Mouse (Mus musculus): ENCODE data around the gene Srms. TPM values are rescaled to one million over a fixed set of nuclear protein-coding genes. Genes with fewer than 3 reads are reported as not detected.

Srms gene
- polyA plus RNA-seq (2021), result not detected

DNA sequence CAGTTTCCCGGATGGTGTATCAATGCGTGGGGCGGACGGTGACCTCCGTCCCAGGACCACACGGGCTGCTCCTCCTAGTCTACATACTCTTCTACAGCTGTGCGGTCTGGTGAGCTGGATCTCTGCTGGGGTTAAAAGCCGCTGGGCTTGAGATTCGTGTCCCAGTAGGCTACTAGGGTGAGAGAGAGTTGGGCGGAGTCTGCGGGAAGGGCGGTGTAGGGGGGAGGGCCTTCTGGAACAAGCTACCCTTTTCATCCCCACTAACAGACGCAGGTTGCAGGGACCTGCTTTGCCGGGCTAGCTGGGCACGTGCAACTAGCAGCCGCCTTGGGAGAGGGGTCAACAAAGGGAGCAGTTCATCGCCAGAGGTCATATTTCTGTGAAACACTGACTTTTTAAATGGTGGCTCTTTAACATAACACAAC, at the start of gene Srms:
Gene Srms (minus strand): TSS at position 165 of the 425 bp plus-strand sequence.
- POLR2A ChIA-PET, result no interaction called here
- H3K27me3 ChIP-seq, result peaks cover 39% of the 10 kb centered on the region
- DNase-seq (ENCODE audit: low read depth, low spot score) (no peak), ATAC-seq (no peak)
- TF ChIP-seq CTCF (IDR thresholded peaks at IDR 0.05), result no peak
- in situ Hi-C loops (cut with MboI; ENCODE audit: low pct_unique_long_range_greater_than_20kb), result no loop called here
- CTCF ChIA-PET, result no interaction called here

DNA sequence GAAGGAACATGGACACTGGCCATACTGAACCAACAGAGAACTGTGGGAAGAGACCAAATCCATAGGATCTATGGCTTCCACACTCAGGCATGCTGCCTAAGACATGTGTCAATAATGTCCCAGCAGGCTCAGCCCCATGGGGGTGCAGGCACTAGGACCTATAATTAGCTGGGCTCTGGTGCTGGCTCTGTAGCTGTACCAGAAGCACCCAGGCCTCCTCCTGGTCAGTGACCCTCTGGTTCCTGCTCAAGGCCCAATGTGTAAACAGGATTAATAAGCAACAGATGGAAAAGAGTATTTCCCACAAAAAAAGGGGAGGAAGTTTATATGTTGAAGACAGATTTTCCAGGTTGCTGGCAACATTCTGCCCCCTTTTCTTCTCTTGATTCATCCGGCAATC, 40.3 kb upstream of the Srms start:
- ChIA-PET POLR2A (no interaction called here), CTCF (no interaction called here)
- DNase-seq (ENCODE audit: low read depth, low spot score) (no peak), ATAC-seq (no peak)
- H3K27me3 ChIP-seq, result no peaks in the 10 kb centered on the region
- in situ Hi-C loops (cut with MboI; ENCODE audit: low pct_unique_long_range_greater_than_20kb), result loop anchor here (5.0 kb wide), 1 partner anchor 66 kb away; the partner anchor contains the start of gene Ppdpf
- TF ChIP-seq CTCF (IDR thresholded peaks at IDR 0.05), result no peak

DNA sequence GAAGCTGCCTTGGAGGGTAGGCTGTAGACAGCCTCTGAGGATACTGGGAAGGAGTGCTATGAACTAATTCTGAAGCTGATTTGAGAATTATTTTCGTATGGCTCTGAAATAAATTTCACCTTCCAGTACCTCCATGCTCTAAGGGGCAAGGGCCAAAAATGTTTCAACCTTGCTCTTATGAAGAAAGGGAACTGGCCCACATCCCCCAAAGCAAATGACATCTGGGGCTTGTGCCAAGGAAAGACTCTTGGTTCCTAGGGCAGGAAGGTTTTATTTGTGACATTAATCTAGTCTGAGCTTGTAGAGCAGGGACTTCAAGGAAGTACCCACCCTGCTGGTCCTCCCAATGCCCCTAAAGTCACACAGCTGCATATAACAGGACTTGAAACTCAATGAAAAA, 38.9 kb upstream of the Srms start:
- in situ Hi-C loops (cut with MboI; ENCODE audit: low pct_unique_long_range_greater_than_20kb), result loop anchor here (5.0 kb wide), 1 partner anchor 65 kb away; the partner anchor contains the start of gene Ppdpf
- ATAC-seq, result no peak
- no peak for TF ChIP-seq CTCF (IDR thresholded peaks at IDR 0.05)
- DNase-seq (ENCODE audit: low read depth, low spot score), result no peak
- H3K27me3 ChIP-seq, result no peaks in the 10 kb centered on the region
- ChIA-PET POLR2A (no interaction called here), CTCF (no interaction called here)

DNA sequence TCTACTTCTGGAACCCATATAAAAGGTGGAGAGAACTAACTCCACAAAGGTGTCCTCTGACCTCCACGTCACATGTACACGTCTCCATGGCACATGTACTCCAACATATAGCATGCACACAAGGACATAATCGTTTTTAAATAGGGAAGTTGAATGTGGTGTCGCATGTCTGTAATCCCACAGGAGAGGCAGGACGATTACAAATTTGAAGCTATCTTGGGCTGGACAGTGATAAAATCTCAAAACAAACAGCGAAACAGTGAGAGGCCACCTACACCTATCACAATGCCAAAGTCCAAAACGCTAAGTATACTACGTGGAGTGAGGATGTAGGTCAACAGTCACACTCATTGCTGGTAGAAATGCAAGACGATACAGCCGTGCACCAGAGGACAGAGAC, 36.2 kb upstream of the Srms start:
- ChIA-PET POLR2A (no interaction called here), CTCF (interaction anchor here (1.5 kb wide), 1 partner anchor 10 kb away, joined by 4 read pairs; no protein-coding TSS in a partner anchor)
- DNase-seq (ENCODE audit: low read depth, low spot score) (no peak), ATAC-seq (no peak)
- H3K27me3 ChIP-seq, result no peaks in the 10 kb centered on the region
- in situ Hi-C loops (cut with MboI; ENCODE audit: low pct_unique_long_range_greater_than_20kb), result no loop called here
- TF ChIP-seq CTCF (IDR thresholded peaks at IDR 0.05), result no peak

DNA sequence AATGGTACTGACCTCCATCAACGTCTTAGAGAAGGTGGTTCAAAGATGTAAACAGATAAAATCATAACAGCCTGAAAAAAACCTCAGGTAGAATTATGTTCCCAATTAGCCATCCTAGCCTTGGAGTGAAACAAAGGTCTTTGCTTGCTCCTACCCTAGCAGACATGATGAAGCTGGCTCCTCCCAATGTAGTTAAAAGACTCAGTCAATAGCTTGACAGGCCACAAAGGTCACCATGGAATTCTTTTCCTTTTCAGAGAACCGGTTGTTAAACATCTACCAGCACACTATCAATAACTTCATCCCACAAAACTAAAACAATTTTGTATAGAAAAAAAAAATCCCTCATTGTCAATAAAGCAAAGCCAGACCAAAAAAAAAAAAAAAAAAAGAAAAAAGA, 32.0 kb upstream of the Srms start:
- CTCF ChIA-PET, result no interaction called here

DNA sequence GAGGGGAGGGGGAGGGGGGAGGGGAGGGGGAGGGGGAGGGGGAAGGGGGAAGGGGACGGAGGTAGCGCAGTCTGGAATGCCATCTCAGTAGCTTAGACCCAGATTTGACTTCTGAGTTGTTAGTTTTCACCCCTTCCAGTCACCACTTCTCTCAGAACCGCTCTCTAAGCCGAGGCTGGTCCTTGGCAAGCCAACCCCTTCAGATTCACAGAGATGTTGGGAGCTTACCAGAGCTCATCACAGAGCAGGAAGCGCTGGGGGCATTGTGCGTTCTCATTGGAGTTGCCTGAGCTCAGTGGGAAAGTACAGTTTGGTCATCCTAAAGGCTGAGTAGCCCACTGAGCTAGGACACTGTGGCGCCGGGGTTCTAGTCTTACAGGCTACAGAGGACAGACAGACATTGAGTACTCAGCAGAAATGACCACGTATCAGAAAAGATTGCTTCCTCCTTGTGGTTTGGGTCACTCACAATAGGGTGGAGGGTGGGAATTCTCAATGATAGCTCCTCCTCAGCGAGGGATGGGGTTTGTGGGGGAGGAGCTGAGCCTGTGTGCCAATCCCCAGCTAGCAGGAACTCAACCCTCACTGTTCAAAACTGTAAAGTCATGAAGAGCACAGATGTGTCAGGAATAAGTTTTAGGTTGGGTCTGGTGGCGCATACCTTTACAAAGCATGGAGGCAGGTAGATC, 30.9 kb upstream of the Srms start:
- ChIA-PET CTCF (interaction anchor here (1.1 to 2.4 kb wide), 2 partner anchors 11 to 19 kb away, joined by 3 to 11 read pairs; no protein-coding TSS in a partner anchor), POLR2A (interaction anchor here (1.3 to 2.0 kb wide), 2 partner anchors 13 to 43 kb away, joined by 3 to 11 read pairs; no protein-coding TSS in a partner anchor)
- ATAC-seq (no peak), DNase-seq (ENCODE audit: low read depth, low spot score) (no peak)
- no peaks in the 10 kb centered on the region for H3K27me3 ChIP-seq
- in situ Hi-C loops (cut with MboI; ENCODE audit: low pct_unique_long_range_greater_than_20kb), result no loop called here
- no peak for TF ChIP-seq CTCF (IDR thresholded peaks at IDR 0.05)

More for the DNA sequence above, 32.0 kb upstream of the Srms start:
- TF ChIP-seq CTCF (IDR thresholded peaks at IDR 0.05), result no peak
- in situ Hi-C loops (cut with MboI; ENCODE audit: low pct_unique_long_range_greater_than_20kb), result no loop called here
- no peak for DNase-seq (ENCODE audit: low read depth, low spot score)
- H3K27me3 ChIP-seq, result no peaks in the 10 kb centered on the region
- POLR2A ChIA-PET, result interaction anchor here (1.3 kb wide), 1 partner anchor 12 kb away, joined by 3 read pairs; no protein-coding TSS in a partner anchor
- no peak for ATAC-seq

DNA sequence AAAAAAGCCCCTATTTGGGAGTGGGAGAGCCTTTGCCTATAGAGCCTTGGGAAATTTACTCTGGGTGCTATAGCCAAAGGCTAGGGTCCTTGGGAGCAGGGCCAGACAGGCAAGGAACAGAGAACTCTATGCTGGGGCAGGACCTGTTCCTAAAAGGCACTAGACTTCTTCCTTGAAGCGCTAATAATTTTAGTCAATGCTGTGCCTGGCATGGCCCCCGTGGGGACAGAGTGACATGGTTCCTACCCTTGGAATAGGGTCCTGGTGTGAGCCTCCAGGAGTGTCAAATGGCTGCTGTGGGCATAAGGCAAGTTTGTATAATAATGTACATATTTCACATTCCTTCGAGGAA, 29.3 kb upstream of the Srms start:
- no peaks in the 10 kb centered on the region for H3K27me3 ChIP-seq
- ChIA-PET POLR2A (interaction anchor here (2.0 kb wide), 1 partner anchor 44 kb away, joined by 11 read pairs; no protein-coding TSS in a partner anchor), CTCF (interaction anchor here (2.4 kb wide), 1 partner anchor 13 kb away, joined by 11 read pairs; no protein-coding TSS in a partner anchor)
- ATAC-seq (peak; percentile 13), DNase-seq (ENCODE audit: low read depth, low spot score) (no peak)
- in situ Hi-C loops (cut with MboI; ENCODE audit: low pct_unique_long_range_greater_than_20kb), result no loop called here
- no peak for TF ChIP-seq CTCF (IDR thresholded peaks at IDR 0.05)

DNA sequence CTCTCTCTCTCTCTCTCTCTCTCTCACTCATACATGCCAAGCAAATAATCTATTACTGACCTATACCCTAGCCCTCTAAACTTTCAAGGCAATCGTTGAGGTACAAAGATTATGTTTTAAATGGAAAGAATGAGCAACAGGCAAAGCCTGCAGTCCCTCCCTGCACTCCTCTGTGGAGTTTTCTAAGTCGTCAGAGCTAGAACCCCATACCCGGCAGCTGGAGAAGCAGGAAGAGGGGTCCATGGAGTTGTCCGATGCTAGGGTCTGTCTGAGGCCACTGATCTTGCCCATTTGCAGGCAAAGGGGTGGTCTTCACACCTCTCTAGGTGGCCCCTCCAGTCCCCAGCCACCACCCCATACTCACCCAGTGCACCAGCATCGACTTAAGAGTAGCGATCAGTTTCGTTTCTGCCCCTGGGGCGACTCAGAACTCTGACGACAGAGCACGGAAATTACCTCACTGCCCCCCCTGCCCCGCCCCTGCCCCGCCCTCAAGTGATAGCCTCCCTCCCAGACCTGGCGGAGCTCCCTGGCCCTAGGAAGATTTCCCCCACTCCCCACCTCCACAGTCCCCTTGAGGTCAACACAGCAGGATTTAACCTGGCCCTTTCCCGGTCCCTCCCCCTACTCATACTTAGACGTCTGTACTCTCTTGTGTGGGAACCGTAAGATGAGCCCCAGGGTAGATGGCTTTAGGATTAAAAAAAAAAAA, 28.8 kb upstream of the Srms start, which contains the start of gene Helz2:
Gene Helz2 (minus strand): TSS at position 426 of the 712 bp plus-strand sequence.
- DNase-seq (ENCODE audit: low read depth, low spot score) (peak; percentile 1), ATAC-seq (peak; percentile 74)
- H3K27me3 ChIP-seq, result no peaks in the 10 kb centered on the region
- POLR2A ChIA-PET, result interaction anchor here (2.0 kb wide), 1 partner anchor 45 kb away, joined by 11 read pairs; no protein-coding TSS in a partner anchor
- CTCF ChIA-PET, result interaction anchor here (2.4 kb wide), 1 partner anchor 13 kb away, joined by 11 read pairs; no protein-coding TSS in a partner anchor
- in situ Hi-C loops (cut with MboI; ENCODE audit: low pct_unique_long_range_greater_than_20kb), result no loop called here
- TF ChIP-seq CTCF (IDR thresholded peaks at IDR 0.05), result no peak

DNA sequence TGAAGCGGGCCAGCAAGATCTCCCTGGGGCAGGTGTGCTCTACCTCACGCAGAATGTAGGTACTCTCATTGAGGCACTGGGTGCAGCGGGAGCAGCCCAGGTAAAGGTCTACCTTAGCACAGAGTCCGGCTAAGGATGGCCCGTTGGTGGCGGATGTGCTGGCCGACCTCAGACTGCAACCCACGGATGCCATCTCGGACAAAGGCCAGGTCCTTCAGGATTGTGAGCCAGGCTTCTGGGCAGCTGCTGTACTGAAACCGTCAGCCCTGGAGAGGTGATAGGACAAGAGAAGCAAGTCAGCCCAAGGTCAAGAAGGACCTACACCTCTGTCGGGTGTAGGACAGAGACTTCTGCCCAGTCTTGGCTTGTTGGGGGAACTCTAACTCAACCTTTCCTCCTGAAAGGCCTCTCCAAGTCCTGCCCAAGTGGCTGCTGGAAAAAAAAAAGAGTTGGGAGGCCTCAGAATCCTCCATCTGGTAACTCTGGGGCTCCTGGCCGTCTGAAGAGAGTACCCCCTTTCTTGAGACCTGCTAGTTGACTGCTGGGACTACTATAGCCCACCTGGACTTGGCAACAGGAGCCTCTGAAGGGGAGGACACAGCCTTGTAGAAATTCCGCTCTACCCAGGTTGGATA, 27.9 kb upstream of the Srms start:
- DNase-seq (ENCODE audit: low read depth, low spot score) (no peak), ATAC-seq (no peak)
- CTCF ChIA-PET, result no interaction called here
- in situ Hi-C loops (cut with MboI; ENCODE audit: low pct_unique_long_range_greater_than_20kb), result no loop called here
- no peaks in the 10 kb centered on the region for H3K27me3 ChIP-seq
- POLR2A ChIA-PET, result no interaction called here
- no peak for TF ChIP-seq CTCF (IDR thresholded peaks at IDR 0.05)

DNA sequence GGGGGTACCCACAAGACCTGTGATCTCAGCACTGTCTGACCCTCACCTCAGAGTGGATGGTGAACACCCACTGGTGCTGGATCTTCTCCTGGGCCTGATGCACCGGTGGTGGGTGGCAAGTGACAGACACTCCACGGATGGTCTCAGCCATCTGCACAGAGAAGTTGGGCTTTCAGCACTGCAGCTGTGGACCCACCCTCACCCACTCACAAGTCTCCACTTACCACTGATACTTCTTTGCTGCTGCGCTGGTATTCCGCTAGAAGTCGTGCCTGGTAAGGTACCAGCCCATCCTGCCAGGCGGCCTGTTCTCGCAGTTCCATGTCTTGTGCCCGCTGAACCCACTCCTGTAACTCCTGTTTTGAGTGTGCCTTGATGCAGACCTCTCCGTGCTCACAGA, 26.3 kb upstream of the Srms start:
- in situ Hi-C loops (cut with MboI; ENCODE audit: low pct_unique_long_range_greater_than_20kb), result no loop called here
- ATAC-seq (no peak), DNase-seq (ENCODE audit: low read depth, low spot score) (no peak)
- ChIA-PET CTCF (no interaction called here), POLR2A (no interaction called here)
- H3K27me3 ChIP-seq, result no peaks in the 10 kb centered on the region
- TF ChIP-seq CTCF (IDR thresholded peaks at IDR 0.05), result no peak

All from Patski (cell line).